Mouse (Mus musculus) C2C12 (cell line): Measurements from ENCODE around the gene Trim65.

Experiments used
- CEBPB ChIP-seq: IDR thresholded peaks from one replicate; pipeline ENCODE4 v1.6.1; 2011; ENCODE audit warnings: low read depth, mild to moderate bottlenecking, control low read depth, moderate library complexity
- CTCF ChIP-seq: IDR thresholded peaks from one replicate; pipeline ENCODE4 v1.5.1; 2011; ENCODE audit not compliant: control insufficient read depth, insufficient read depth, insufficient read length
- MAX ChIP-seq: IDR thresholded peaks from one replicate; pipeline ENCODE4 v1.6.1; 2011; ENCODE audit warnings: mild to moderate bottlenecking, control low read depth
- MYOD1 ChIP-seq: IDR thresholded peaks from one replicate; pipeline ENCODE4 v1.6.1; 2011; ENCODE audit warnings: low read depth; ENCODE audit not compliant: control insufficient read depth, insufficient read length
- MYOG ChIP-seq: IDR thresholded peaks from one replicate; pipeline ENCODE4 v1.6.1; 2011; ENCODE audit not compliant: control insufficient read depth, insufficient read length; ENCODE audit errors: extremely low read depth

GRCm38 (mm10) chr11:116129091-116129790, 1.7 kb downstream of the Trim65 start:
- TF ChIP-seq CTCF = no peak
- TF ChIP-seq MAX = no peak
- no peak for TF ChIP-seq MYOG
- no peak for TF ChIP-seq CEBPB
- TF ChIP-seq MYOD1 = no peak
